Mouse (Mus musculus): Measurements from ENCODE around the gene Uts2.

DNA sequence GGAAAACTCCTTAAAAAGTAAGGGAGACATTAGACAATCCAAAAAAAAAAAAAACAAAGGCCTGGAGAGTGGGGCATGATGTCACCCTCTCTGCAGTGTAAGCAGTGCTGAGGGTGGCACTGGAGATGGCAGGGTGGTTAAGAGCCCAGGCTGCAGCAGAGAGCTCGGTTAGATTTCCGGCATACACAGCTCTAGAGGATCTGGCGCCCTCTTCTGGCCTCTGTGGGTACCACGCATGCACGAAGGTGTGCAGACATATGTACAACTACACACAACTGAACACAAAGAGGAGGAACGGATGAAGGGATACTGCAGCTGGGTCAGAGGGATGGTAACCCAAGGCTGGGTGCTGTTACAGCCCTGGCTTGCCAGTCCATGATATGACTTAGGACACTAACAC, 10.0 kb downstream of the Uts2 start:
- no peak for TF ChIP-seq POLR2A (IDR thresholded peaks at IDR 0.05; ENCODE audit: low read depth, low read length)
- peak; percentile 64; the same call in 1 of the 2 replicates for TF ChIP-seq CTCF (IDR thresholded peaks at IDR 0.05; ENCODE audit: extremely low read depth, insufficient read length, insufficient replicate concordance, low read depth, low read length)
